Mouse (Mus musculus) CH12.LX (cell line): ENCODE data around the gene Mlh1.

Experiments used
- BHLHE40 ChIP-seq: IDR thresholded peaks from 2 replicates; pipeline ENCODE4 v1.6.1; 2011; ENCODE audit warnings: mild to moderate bottlenecking, low read depth, low read length, improper control_type of control experiment
- CTCF ChIP-seq, 2 experiments: IDR thresholded peaks in 1 of 2; conservative IDR thresholded peaks in 1 of 2; 2 replicates each; pipeline ENCODE4 v1.5.1; 2011 to 2012; ENCODE audit warnings: low read depth in 2 of 2, low read length in 2 of 2, improper control_type of control experiment in 1 of 2, inconsistent platforms in 1 of 2, mild to moderate bottlenecking in 1 of 2, moderate library complexity in 1 of 2
- E2F4 ChIP-seq: IDR thresholded peaks from 2 replicates; pipeline ENCODE4 v1.6.1; 2011; ENCODE audit warnings: low read depth, low read length, improper control_type of control experiment; ENCODE audit not compliant: insufficient replicate concordance
- EP300 ChIP-seq: IDR thresholded peaks from 2 replicates; pipeline ENCODE4 v1.6.1; 2011; ENCODE audit warnings: low read length, improper control_type of control experiment
- MAZ ChIP-seq: IDR thresholded peaks from 2 replicates; pipeline ENCODE4 v1.6.1; 2012; ENCODE audit warnings: low read depth, mild to moderate bottlenecking, inconsistent platforms, low read length, improper control_type of control experiment, moderate library complexity
- MEF2A ChIP-seq: IDR thresholded peaks from 2 replicates; pipeline ENCODE4 v1.6.1; 2014; ENCODE audit warnings: low read depth, mild to moderate bottlenecking, inconsistent platforms, low read length, improper control_type of control experiment, borderline replicate concordance
- RAD21 ChIP-seq: IDR thresholded peaks from 2 replicates; pipeline ENCODE4 v1.6.1; 2011; ENCODE audit warnings: low read depth, mild to moderate bottlenecking, low read length, improper control_type of control experiment, moderate library complexity
- SMC3 ChIP-seq: IDR thresholded peaks from 2 replicates; pipeline ENCODE4 v1.6.1; 2011; ENCODE audit warnings: low read depth, low read length, improper control_type of control experiment
- TCF12 ChIP-seq: IDR thresholded peaks from 2 replicates; pipeline ENCODE4 v1.6.1; 2014; ENCODE audit warnings: low read depth, mild to moderate bottlenecking, inconsistent platforms, low read length, improper control_type of control experiment
- ZC3H11A ChIP-seq: IDR thresholded peaks from 2 replicates; pipeline ENCODE4 v1.6.1; 2012; ENCODE audit warnings: low read depth, mild to moderate bottlenecking, inconsistent platforms, low read length, improper control_type of control experiment
- ZKSCAN1 ChIP-seq: IDR thresholded peaks from 2 replicates; pipeline ENCODE4 v1.6.1; 2012; ENCODE audit warnings: low read depth, inconsistent platforms, low read length, improper control_type of control experiment, borderline replicate concordance
- ZMIZ1 ChIP-seq: IDR thresholded peaks from 2 replicates; pipeline ENCODE4 v1.6.1; 2012; ENCODE audit warnings: low read depth, mild to moderate bottlenecking, inconsistent platforms, low read length, improper control_type of control experiment

GRCm38 (mm10) chr9:111220551-111221080, 51.0 kb downstream of the Mlh1 start:
- TF ChIP-seq BHLHE40 (no peak), ZC3H11A (no peak), CTCF (conservative IDR thresholded peaks at IDR 0.05 in 1 of 2, IDR thresholded peaks at IDR 0.05 in 1 of 2; ENCODE audit: low read depth in 2 of 2, low read length in 2 of 2) (no peak), TCF12 (no peak), RAD21 (no peak), SMC3 (no peak), ZKSCAN1 (no peak), MAZ (no peak), MEF2A (no peak), EP300 (no peak; the same call in 1 of the 2 replicates), ZMIZ1 (no peak), E2F4 (no peak)
